Mouse (Mus musculus) CD4-positive naive resting alpha-beta T cell, adult 76 days (primary cell): ENCODE results near the gene Olfr24. TPM values are rescaled to one million over a fixed set of nuclear protein-coding genes. Genes with fewer than 3 reads are reported as not detected.

ENCODE experiments used
- total RNA-seq: library from RNA; stranded (reverse); gene quantifications from one replicate; pipeline ENCODE4 v1.2.4, GENCODE M21; 2023

Gene Olfr24
- not detected for total RNA-seq

DNA sequence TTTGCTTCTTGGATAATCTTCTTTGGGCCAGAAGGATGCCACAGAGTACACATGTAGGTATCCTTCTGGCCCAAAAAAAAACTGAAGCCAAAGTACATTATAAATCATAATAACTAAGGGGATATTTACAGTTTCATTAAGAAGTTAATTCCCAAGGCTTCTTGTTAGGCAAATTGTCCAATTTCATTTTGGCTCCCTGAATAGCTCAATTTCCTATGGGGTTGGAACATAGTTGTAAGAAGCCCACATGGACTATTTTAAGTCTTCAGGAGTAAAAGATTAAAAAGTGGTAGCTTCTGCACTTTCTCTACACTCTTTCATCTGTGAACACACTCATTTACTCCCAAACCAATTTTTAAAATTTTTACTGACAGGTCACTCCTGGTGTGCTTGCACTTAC, at the start of gene Olfr24:
Gene Olfr24, minus strand, starts transcription at position 101 of the 400 bp plus-strand sequence.

Other genes starting within 250 kb of the Olfr24 start
- gene Muc16, start 89.5 kb downstream of the Olfr24 start, total RNA-seq: 0.41 TPM
- not detected for gene Olfr828, start 55.5 kb upstream of the Olfr24 start, total RNA-seq
- not detected for gene Olfr829, start 90.9 kb upstream of the Olfr24 start, total RNA-seq
- gene Olfr830, start 110.7 kb upstream of the Olfr24 start, total RNA-seq: not detected
- gene Olfr832, start 173.1 kb upstream of the Olfr24 start, total RNA-seq: not detected
- gene Olfr834, start 224.0 kb upstream of the Olfr24 start, total RNA-seq: not detected